Mouse (Mus musculus): ENCODE results near the gene Armcx6.

DNA sequence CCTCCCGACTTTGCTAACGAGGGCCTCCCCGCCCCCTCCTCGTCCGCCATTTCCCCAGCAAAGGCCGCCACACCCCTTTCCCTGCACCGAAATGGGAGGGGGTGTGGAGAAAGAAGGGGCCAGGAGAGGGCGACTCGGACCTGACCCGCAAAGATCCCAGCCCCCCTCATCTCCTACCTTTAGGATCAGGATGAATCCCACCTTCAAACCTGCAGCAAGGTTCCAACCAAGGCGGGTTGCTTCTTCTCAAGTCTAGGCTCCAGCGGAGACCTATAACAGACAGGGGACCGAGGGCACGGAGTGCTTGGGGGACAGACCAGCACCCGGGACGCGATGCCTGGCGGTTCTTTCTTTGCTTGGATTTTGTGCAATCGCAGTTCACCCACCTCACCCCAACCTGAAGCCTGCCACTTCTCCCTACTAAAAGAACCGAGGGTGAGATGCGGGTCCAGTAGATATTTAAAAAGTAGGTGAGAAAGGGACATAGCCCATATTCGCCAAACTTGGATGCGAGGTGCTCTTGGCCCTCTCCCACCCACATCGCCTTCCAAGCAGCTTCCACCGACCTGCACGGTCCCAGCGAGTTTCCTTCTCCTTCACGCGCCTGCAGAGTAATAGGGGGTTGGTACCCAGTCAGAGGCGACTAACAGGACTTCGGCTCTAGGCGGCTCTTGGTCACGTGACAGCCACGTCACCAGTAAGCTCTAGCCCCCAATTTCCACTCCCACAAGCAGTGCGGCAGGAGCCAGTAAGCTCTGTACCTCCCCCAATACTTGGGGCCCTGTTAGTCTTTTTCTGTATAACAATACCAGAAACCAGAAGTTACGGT, at the start of gene Armcx6:
- TF ChIP-seq CTCF (IDR thresholded peaks at IDR 0.05; ENCODE audit: low read depth), result no peak
- TF ChIP-seq EP300 (IDR thresholded peaks at IDR 0.05; ENCODE audit: low read depth), result no peak

Measured in liver, embryonic 14.5 days (tissue).